Mouse (Mus musculus) MEL (cell line): ENCODE data around the gene Fcer1g. TPM values are rescaled to one million over a fixed set of nuclear protein-coding genes. Genes with fewer than 3 reads are reported as not detected.
A peak's percentile ranks its signal among the peaks of the same experiment; 100 is the strongest.

Experiments used
- DNase-seq: peaks from one replicate; pipeline ENCODE4 v3.0.0; 2011; ENCODE audit warnings: low read depth, low spot score
- H3K27ac ChIP-seq: 2 replicates; pipeline ENCODE4 v1.5.1; 2012; ENCODE audit warnings: low read depth, mild to moderate bottlenecking, control low read depth, low read length, moderate library complexity; ENCODE audit not compliant: control insufficient read depth
- H3K27me3 ChIP-seq, 2 experiments: fragments of 150-350 bp in 1 of 2; sonication (generic) in 1 of 2; 2 replicates each; pipeline ENCODE4 v1.6.1; 2012; ENCODE audit warnings: low read length in 2 of 2, mild to moderate bottlenecking in 2 of 2, improper control_type of control experiment in 1 of 2, moderate library complexity in 1 of 2; ENCODE audit not compliant: insufficient read depth in 2 of 2, control insufficient read depth in 1 of 2
- H3K36me3 ChIP-seq, 2 experiments: 2 replicates each; pipeline ENCODE4 v1.6.1; 2012 to 2014; ENCODE audit warnings: low read length in 2 of 2, improper control_type of control experiment in 1 of 2, inconsistent platforms in 1 of 2, mild to moderate bottlenecking in 1 of 2; ENCODE audit not compliant: insufficient read depth in 2 of 2, control insufficient read depth in 1 of 2
- H3K4me1 ChIP-seq, 2 experiments: fragments of 150-350 bp in 1 of 2; sonication (generic) in 1 of 2; 2 replicates each; pipeline ENCODE4 v1.6.1; 2012; ENCODE audit warnings: low read length in 2 of 2, improper control_type of control experiment in 1 of 2, mild to moderate bottlenecking in 1 of 2; ENCODE audit not compliant: insufficient read depth in 2 of 2, control insufficient read depth in 1 of 2
- H3K4me3 ChIP-seq, 2 experiments: fragments of 150-350 bp in 1 of 2; sonication (generic) in 1 of 2; 2 replicates each; pipeline ENCODE4 v1.5.1; 2012; ENCODE audit warnings: low read depth in 2 of 2, low read length in 2 of 2, mild to moderate bottlenecking in 2 of 2, moderate library complexity in 2 of 2, control low read depth in 1 of 2, improper control_type of control experiment in 1 of 2; ENCODE audit not compliant: control insufficient read depth in 1 of 2, insufficient read depth in 1 of 2
- H3K79me2 ChIP-seq: 2 replicates; pipeline ENCODE4 v1.6.1; 2012; ENCODE audit warnings: mild to moderate bottlenecking, low read length, moderate library complexity; ENCODE audit not compliant: control insufficient read depth, poor library complexity, insufficient read depth
- H3K9ac ChIP-seq: 2 replicates; pipeline ENCODE4 v1.6.1; 2012; ENCODE audit warnings: low read depth, mild to moderate bottlenecking, control low read depth, low read length, moderate library complexity; ENCODE audit not compliant: control insufficient read depth, poor library complexity, severe bottlenecking
- H3K9me3 ChIP-seq: fragments of 150-350 bp; sonication (generic); replicated peaks from 2 replicates; pipeline ENCODE4 v1.6.1; 2012; ENCODE audit warnings: mild to moderate bottlenecking, low read length, improper control_type of control experiment, moderate library complexity; ENCODE audit not compliant: insufficient read depth
- BHLHE40 ChIP-seq: IDR thresholded peaks from 2 replicates; pipeline ENCODE4 v1.6.1; 2012; ENCODE audit warnings: low read depth, mild to moderate bottlenecking, inconsistent platforms, low read length, improper control_type of control experiment, borderline replicate concordance
- CHD2 ChIP-seq: IDR thresholded peaks from 2 replicates; pipeline ENCODE4 v1.6.1; 2011; ENCODE audit warnings: low read length, improper control_type of control experiment
- CTCF ChIP-seq, 3 experiments: IDR thresholded peaks in 2 of 3; conservative IDR thresholded peaks in 1 of 3; 2 replicates each; pipeline ENCODE4 v1.5.1; 2011 to 2012; ENCODE audit warnings: low read length in 3 of 3, low read depth in 2 of 3, mild to moderate bottlenecking in 2 of 3, improper control_type of control experiment in 1 of 3, inconsistent platforms in 1 of 3, mixed read lengths in 1 of 3, moderate library complexity in 1 of 3; ENCODE audit not compliant: control insufficient read depth in 1 of 3, insufficient read depth in 1 of 3, poor library complexity in 1 of 3, severe bottlenecking in 1 of 3
- E2F4 ChIP-seq: IDR thresholded peaks from 2 replicates; pipeline ENCODE4 v1.6.1; 2011; ENCODE audit warnings: low read depth, low read length, improper control_type of control experiment, borderline replicate concordance
- ELF1 ChIP-seq: IDR thresholded peaks from 2 replicates; pipeline ENCODE4 v1.6.1; 2014; ENCODE audit warnings: low read depth, mild to moderate bottlenecking, inconsistent platforms, low read length, improper control_type of control experiment, moderate library complexity
- EP300 ChIP-seq, 2 experiments: IDR thresholded peaks; 2 replicates each; pipeline ENCODE4 v1.6.1; 2011; ENCODE audit warnings: improper control_type of control experiment in 2 of 2, low read length in 2 of 2, low read depth in 1 of 2, mild to moderate bottlenecking in 1 of 2
- ETS1 ChIP-seq: IDR thresholded peaks from 2 replicates; pipeline ENCODE4 v1.6.1; 2012; ENCODE audit warnings: low read depth, mild to moderate bottlenecking, inconsistent platforms, low read length, improper control_type of control experiment, moderate library complexity
- GABPA ChIP-seq: IDR thresholded peaks from 2 replicates; pipeline ENCODE4 v1.6.1; 2012; ENCODE audit warnings: low read depth, mild to moderate bottlenecking, inconsistent platforms, low read length, improper control_type of control experiment, moderate library complexity
- GATA1 ChIP-seq: IDR thresholded peaks from 2 replicates; pipeline ENCODE4 v1.6.1; 2011; ENCODE audit warnings: low read depth, low read length, improper control_type of control experiment
- HCFC1 ChIP-seq: IDR thresholded peaks from 2 replicates; pipeline ENCODE4 v1.6.1; 2012; ENCODE audit warnings: low read depth, mild to moderate bottlenecking, inconsistent platforms, low read length, improper control_type of control experiment, moderate library complexity
- JUND ChIP-seq: IDR thresholded peaks from 2 replicates; pipeline ENCODE4 v1.6.1; 2011; ENCODE audit warnings: low read depth, mild to moderate bottlenecking, improper control_type of control experiment, low read length
- KAT2A ChIP-seq: conservative IDR thresholded peaks from 2 replicates; pipeline ENCODE4 v1.6.1; 2012; ENCODE audit warnings: low read depth, low read length, improper control_type of control experiment, inconsistent platforms
- MAFK ChIP-seq: IDR thresholded peaks from 2 replicates; pipeline ENCODE4 v1.6.1; 2011; ENCODE audit warnings: low read depth, mild to moderate bottlenecking, low read length, improper control_type of control experiment, borderline replicate concordance
- MAX ChIP-seq: IDR thresholded peaks from 2 replicates; pipeline ENCODE4 v1.6.1; 2011; ENCODE audit warnings: low read length, improper control_type of control experiment
- MAZ ChIP-seq: IDR thresholded peaks from 2 replicates; pipeline ENCODE4 v1.6.1; 2012; ENCODE audit warnings: low read depth, mild to moderate bottlenecking, inconsistent platforms, low read length, improper control_type of control experiment
- MEF2A ChIP-seq: IDR thresholded peaks from 2 replicates; pipeline ENCODE4 v1.6.1; 2014; ENCODE audit warnings: low read depth, mild to moderate bottlenecking, inconsistent platforms, low read length, improper control_type of control experiment; ENCODE audit not compliant: poor library complexity, insufficient replicate concordance, severe bottlenecking; ENCODE audit errors: extremely low read depth
- MXI1 ChIP-seq: IDR thresholded peaks from 2 replicates; pipeline ENCODE4 v1.6.1; 2011; ENCODE audit warnings: mild to moderate bottlenecking, low read depth, low read length, improper control_type of control experiment
- MYB ChIP-seq: IDR thresholded peaks from 2 replicates; pipeline ENCODE4 v1.6.1; 2011; ENCODE audit warnings: mild to moderate bottlenecking, low read depth, low read length, improper control_type of control experiment
- MYC ChIP-seq: IDR thresholded peaks from 2 replicates; pipeline ENCODE4 v1.6.1; 2011; ENCODE audit warnings: low read depth, mild to moderate bottlenecking, low read length, improper control_type of control experiment, moderate library complexity
- NELFE ChIP-seq: IDR thresholded peaks from 2 replicates; pipeline ENCODE4 v1.6.1; 2011; ENCODE audit warnings: low read depth, low read length, improper control_type of control experiment
- NRF1 ChIP-seq: IDR thresholded peaks from 2 replicates; pipeline ENCODE4 v1.6.1; 2014; ENCODE audit warnings: low read depth, mild to moderate bottlenecking, inconsistent platforms, low read length, improper control_type of control experiment, moderate library complexity; ENCODE audit not compliant: poor library complexity, insufficient read depth, severe bottlenecking
- POLR2A ChIP-seq, 2 experiments: IDR thresholded peaks; 2 replicates each; pipeline ENCODE4 v1.6.1; 2011 to 2012; ENCODE audit warnings: low read length in 2 of 2, mild to moderate bottlenecking in 2 of 2, control low read depth in 1 of 2, improper control_type of control experiment in 1 of 2, low read depth in 1 of 2, moderate library complexity in 1 of 2; ENCODE audit not compliant: control insufficient read depth in 1 of 2, insufficient read depth in 1 of 2, poor library complexity in 1 of 2
- POLR2AphosphoS2 ChIP-seq: IDR thresholded peaks from 2 replicates; pipeline ENCODE4 v1.6.1; 2011; ENCODE audit warnings: low read length, improper control_type of control experiment
- POLR2AphosphoS5 ChIP-seq: IDR thresholded peaks from 2 replicates; pipeline ENCODE4 v1.6.1; 2012; ENCODE audit warnings: low read depth, borderline replicate concordance, mild to moderate bottlenecking, inconsistent platforms, low read length, moderate library complexity, mixed read lengths
- RAD21 ChIP-seq: IDR thresholded peaks from 2 replicates; pipeline ENCODE4 v1.6.1; 2011; ENCODE audit warnings: mild to moderate bottlenecking, low read depth, low read length, improper control_type of control experiment
- RCOR1 ChIP-seq: IDR thresholded peaks from 2 replicates; pipeline ENCODE4 v1.6.1; 2012; ENCODE audit warnings: low read depth, mild to moderate bottlenecking, inconsistent platforms, low read length, improper control_type of control experiment
- SMC3 ChIP-seq: IDR thresholded peaks from 2 replicates; pipeline ENCODE4 v1.6.1; 2011; ENCODE audit warnings: low read depth, low read length, improper control_type of control experiment
- TAL1 ChIP-seq: IDR thresholded peaks from 2 replicates; pipeline ENCODE4 v1.6.1; 2012; ENCODE audit warnings: mild to moderate bottlenecking, inconsistent platforms, low read length, moderate library complexity, mixed read lengths
- TBP ChIP-seq: IDR thresholded peaks from 2 replicates; pipeline ENCODE4 v1.8.0; 2011; ENCODE audit warnings: low read depth, low read length, improper control_type of control experiment
- TCF12 ChIP-seq: IDR thresholded peaks from 2 replicates; pipeline ENCODE4 v1.6.1; 2014; ENCODE audit warnings: low read depth, mild to moderate bottlenecking, inconsistent platforms, low read length, improper control_type of control experiment, moderate library complexity
- UBTF ChIP-seq: IDR thresholded peaks from 2 replicates; pipeline ENCODE4 v1.6.1; 2012; ENCODE audit warnings: low read depth, mild to moderate bottlenecking, inconsistent platforms, low read length, improper control_type of control experiment, moderate library complexity, borderline replicate concordance; ENCODE audit not compliant: insufficient read depth
- USF1 ChIP-seq: IDR thresholded peaks from 2 replicates; pipeline ENCODE4 v1.6.1; 2014; ENCODE audit warnings: low read depth, mild to moderate bottlenecking, inconsistent platforms, low read length, improper control_type of control experiment, moderate library complexity
- ZC3H11A ChIP-seq: IDR thresholded peaks from 2 replicates; pipeline ENCODE4 v1.6.1; 2012; ENCODE audit warnings: low read depth, mild to moderate bottlenecking, inconsistent platforms, low read length, improper control_type of control experiment
- ZKSCAN1 ChIP-seq: IDR thresholded peaks from 2 replicates; pipeline ENCODE4 v1.6.1; 2012; ENCODE audit warnings: low read depth, mild to moderate bottlenecking, inconsistent platforms, low read length, improper control_type of control experiment, moderate library complexity
- ZMIZ1 ChIP-seq: IDR thresholded peaks from 2 replicates; pipeline ENCODE4 v1.6.1; 2012; ENCODE audit warnings: low read depth, mild to moderate bottlenecking, inconsistent platforms, low read length, improper control_type of control experiment, moderate library complexity
- ZNF384 ChIP-seq: IDR thresholded peaks from 2 replicates; pipeline ENCODE4 v1.6.1; 2012; ENCODE audit warnings: low read depth, mild to moderate bottlenecking, inconsistent platforms, low read length, improper control_type of control experiment
- polyA plus RNA-seq, 2 experiments: library from polyadenylated mRNA; stranded (reverse) in 1 of 2; unstranded in 1 of 2; fragments of >175 nt in 1 of 2; fragments of >200 nt in 1 of 2; gene quantifications; 2 replicates each; pipeline versions ENCODE4 v1.2.1 to v1.2.4; 2012; ENCODE audit warnings: low replicate concordance in 2 of 2, low read depth in 1 of 2; ENCODE audit not compliant: insufficient read length in 2 of 2, insufficient read depth in 1 of 2, missing spikeins in 1 of 2
- total RNA-seq: library from RNA; depleted of rRNA; stranded (reverse); fragments of 300-350 nt; gene quantifications from 2 replicates; pipeline ENCODE4 v1.2.3, GENCODE M21; 2012

Fcer1g gene
- total and polyA plus RNA-seq, 3 experiments: 0.62 to 1.1 TPM; not detected in 1

GRCm38 (mm10) chr1:171216241-171216955, 17.8 kb downstream of the Fcer1g start:
- H3K79me2 ChIP-seq: no peaks in the 10 kb centered on the region
- peaks cover 0 to 28% of the 10 kb centered on the region in 2 experiments; a peak in 2 of 4 replicates for H3K4me1 ChIP-seq
- peak overlapping the region; percentile 10 for H3K9ac ChIP-seq
- H3K27me3 ChIP-seq: no peaks in the 10 kb centered on the region
- peak overlapping the region; percentile 26 for H3K27ac ChIP-seq
- H3K36me3 ChIP-seq: peaks cover 0 to 11% of the 10 kb centered on the region in 2 experiments; a peak in 2 of 4 replicates
- peak overlapping the region in 1 of 2 experiments; percentile 2; a peak in 1 of 4 replicates for H3K4me3 ChIP-seq
- no peaks in the 10 kb centered on the region for H3K9me3 ChIP-seq
- DNase-seq: peak; percentile 65
- TF ChIP-seq GABPA: no peak
- TF ChIP-seq GATA1: no peak
- TF ChIP-seq ZNF384: no peak
- TF ChIP-seq USF1: no peak
- no peak for TF ChIP-seq POLR2AphosphoS5
- TF ChIP-seq ZMIZ1: 0 out of 2 replicates have a peak, but pooled peaks have one; percentile 31
- no peak for TF ChIP-seq POLR2AphosphoS2
- peak; percentile 50; the same call in 1 of the 2 replicates for TF ChIP-seq MAX
- no peak for TF ChIP-seq UBTF
- TF ChIP-seq CTCF (IDR thresholded peaks at IDR 0.05 in 2 of 3, conservative IDR thresholded peaks at IDR 0.05 in 1 of 3; ENCODE audit: control insufficient read depth in 1 of 3, insufficient read depth in 1 of 3, low read depth in 2 of 3, low read length in 3 of 3, poor library complexity in 1 of 3, severe bottlenecking in 1 of 3): no peak
- peak in 1 of 2 experiments; percentile 31; a peak in 2 of 4 replicates for TF ChIP-seq EP300 (IDR thresholded peaks at IDR 0.05; ENCODE audit: low read depth in 1 of 2, low read length in 2 of 2)
- 0 out of 2 replicates have a peak, but pooled peaks have one; percentile 27 for TF ChIP-seq ETS1
- TF ChIP-seq TCF12: 0 out of 2 replicates have a peak, but pooled peaks have one; percentile 12
- no peak for TF ChIP-seq KAT2A
- no peak for TF ChIP-seq MYB
- no peak for TF ChIP-seq ELF1
- no peak for TF ChIP-seq CHD2
- no peak for TF ChIP-seq TAL1
- TF ChIP-seq E2F4: no peak
- peak; percentile 50 to 65; a peak in 2 of 4 replicates for TF ChIP-seq POLR2A (IDR thresholded peaks at IDR 0.05; ENCODE audit: control insufficient read depth in 1 of 2, insufficient read depth in 1 of 2, low read depth in 1 of 2, low read length in 2 of 2, poor library complexity in 1 of 2)
- TF ChIP-seq MAFK: no peak
- TF ChIP-seq MEF2A: no peak
- no peak for TF ChIP-seq NRF1
- peak; percentile 68 for TF ChIP-seq NELFE
- TF ChIP-seq HCFC1: no peak
- TF ChIP-seq MAZ: 0 out of 2 replicates have a peak, but pooled peaks have one; percentile 37
- TF ChIP-seq ZKSCAN1: no peak
- no peak for TF ChIP-seq ZC3H11A
- TF ChIP-seq JUND: no peak
- TF ChIP-seq BHLHE40: no peak
- TF ChIP-seq RCOR1: no peak
- TF ChIP-seq SMC3: no peak
- 0 out of 2 replicates have a peak, but pooled peaks have one; percentile 18 for TF ChIP-seq MYC
- no peak for TF ChIP-seq MXI1
- TF ChIP-seq RAD21: no peak; the same call in 1 of the 2 replicates
- peak; percentile 88 for TF ChIP-seq TBP
